Mouse (Mus musculus): ENCODE results near the gene Kng1. TPM values are rescaled to one million over a fixed set of nuclear protein-coding genes. Genes with fewer than 3 reads are reported as not detected.

Gene Kng1
- polyA plus RNA-seq, 1 experiment = 0.17 TPM

DNA sequence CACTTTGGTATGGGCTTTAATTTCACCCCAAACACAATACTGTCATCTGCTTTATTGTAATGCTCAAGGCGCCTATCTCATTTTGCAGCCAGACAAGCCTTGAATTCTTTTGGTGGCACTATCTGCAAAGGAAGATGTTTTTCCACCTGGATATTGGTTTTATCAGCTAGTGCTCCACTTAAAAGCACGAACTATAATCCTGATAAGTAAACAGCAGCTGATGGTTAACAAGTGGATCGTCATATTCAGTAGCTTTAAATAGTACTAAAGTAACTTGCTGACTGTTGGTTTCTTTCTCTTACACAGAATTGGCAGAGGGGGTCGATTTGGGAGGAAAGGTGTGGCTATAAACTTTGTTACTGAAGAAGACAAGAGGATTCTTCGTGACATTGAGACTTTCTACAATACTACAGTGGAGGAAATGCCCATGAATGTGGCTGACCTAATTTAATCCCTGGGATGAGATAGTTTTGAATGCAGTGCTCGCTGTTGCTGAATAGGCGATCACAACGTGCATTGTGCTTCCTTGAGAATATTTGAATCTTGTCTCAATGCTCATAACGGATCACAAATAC, 55.3 kb downstream of the Kng1 start:
- Histone ChIP-seq H3K27me3 (replicated peaks) (no peaks in the 10 kb centered on the region), H3K4me1 (peaks cover 20% of the 10 kb centered on the region), H3K36me3 (replicated peaks; ENCODE audit: low read length) (peaks cover 81% of the 10 kb centered on the region), H3K4me3 (replicated peaks) (no peak overlapping the region), H3K9me3 (no peaks in the 10 kb centered on the region)
- TF ChIP-seq FLI1 (IDR thresholded peaks at IDR 0.05; ENCODE audit: low read length) (no peak), GATA1 (IDR thresholded peaks at IDR 0.05; ENCODE audit: borderline replicate concordance, low read length) (no peak)

DNA sequence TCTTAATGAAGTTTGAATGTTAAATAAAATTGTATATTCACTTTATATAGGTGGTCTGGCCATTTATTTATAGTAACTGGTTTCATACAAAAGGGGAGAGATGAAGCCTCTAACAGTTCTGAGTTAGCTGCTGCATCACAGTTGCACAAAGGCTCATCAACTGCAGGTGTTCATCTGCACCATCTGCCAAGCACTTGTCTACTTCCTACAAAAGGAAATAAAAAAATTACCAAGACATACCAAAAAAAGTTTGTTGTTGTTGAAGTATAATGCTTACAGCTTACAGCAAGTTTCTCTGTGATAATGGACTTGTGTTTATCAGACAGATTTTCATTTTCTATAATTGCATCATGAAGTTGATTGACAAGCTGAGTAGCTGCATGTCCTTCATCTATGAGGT, 56.2 kb downstream of the Kng1 start:
- H3K9me3 ChIP-seq = no peaks in the 10 kb centered on the region
- peaks cover 84% of the 10 kb centered on the region for H3K36me3 ChIP-seq (replicated peaks; ENCODE audit: low read length)
- H3K27me3 ChIP-seq (replicated peaks) = no peaks in the 10 kb centered on the region
- TF ChIP-seq FLI1 (IDR thresholded peaks at IDR 0.05; ENCODE audit: low read length) (no peak), GATA1 (IDR thresholded peaks at IDR 0.05; ENCODE audit: borderline replicate concordance, low read length) (no peak)
- no peak overlapping the region for H3K4me3 ChIP-seq (replicated peaks)
- H3K4me1 ChIP-seq = peaks cover 19% of the 10 kb centered on the region

DNA sequence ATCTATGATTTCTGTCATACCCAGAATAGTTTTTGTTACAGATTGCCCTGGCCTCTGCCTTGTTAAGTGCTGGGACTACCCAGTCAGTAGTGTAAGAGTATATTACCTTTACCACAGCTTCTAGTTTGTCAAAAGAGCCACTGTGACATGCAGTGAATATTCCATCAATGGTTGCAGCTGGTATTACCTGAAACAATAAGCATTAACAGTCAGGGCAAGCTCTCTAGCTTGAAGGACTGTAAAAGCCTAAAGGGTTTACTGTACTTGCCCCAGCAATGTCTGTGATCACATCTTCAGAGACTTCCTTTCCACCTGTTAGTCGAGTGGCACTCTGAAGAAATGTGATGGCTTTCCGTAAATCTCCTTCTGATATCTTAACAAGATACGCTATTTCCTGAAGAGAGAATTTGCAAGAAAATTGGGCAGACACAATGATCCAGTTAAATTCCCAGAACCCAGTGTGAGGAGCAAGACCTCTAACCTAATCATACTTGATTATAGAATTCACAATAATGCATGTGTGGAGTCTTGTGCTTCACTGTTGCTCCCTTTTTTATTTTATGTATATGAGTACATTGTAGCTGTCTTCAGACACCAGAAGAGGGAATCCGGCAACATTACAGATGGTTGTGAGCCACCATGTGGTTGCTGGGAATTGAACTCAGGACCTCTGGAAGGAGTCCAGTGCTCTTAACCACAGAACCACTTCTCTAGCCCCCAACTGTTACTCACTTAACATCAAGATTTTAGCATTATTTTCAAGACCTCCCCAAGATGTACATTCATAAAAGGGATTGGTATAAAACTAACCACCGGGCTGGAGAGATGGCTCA, 56.9 kb downstream of the Kng1 start:
- no peaks in the 10 kb centered on the region for H3K27me3 ChIP-seq (replicated peaks)
- peaks cover 84% of the 10 kb centered on the region for H3K36me3 ChIP-seq (replicated peaks; ENCODE audit: low read length)
- no peak for TF ChIP-seq FLI1 (IDR thresholded peaks at IDR 0.05; ENCODE audit: low read length)
- TF ChIP-seq GATA1 (IDR thresholded peaks at IDR 0.05; ENCODE audit: borderline replicate concordance, low read length) = no peak
- no peak overlapping the region for H3K4me3 ChIP-seq (replicated peaks)
- H3K9me3 ChIP-seq = no peaks in the 10 kb centered on the region
- H3K4me1 ChIP-seq = peaks cover 13% of the 10 kb centered on the region

DNA sequence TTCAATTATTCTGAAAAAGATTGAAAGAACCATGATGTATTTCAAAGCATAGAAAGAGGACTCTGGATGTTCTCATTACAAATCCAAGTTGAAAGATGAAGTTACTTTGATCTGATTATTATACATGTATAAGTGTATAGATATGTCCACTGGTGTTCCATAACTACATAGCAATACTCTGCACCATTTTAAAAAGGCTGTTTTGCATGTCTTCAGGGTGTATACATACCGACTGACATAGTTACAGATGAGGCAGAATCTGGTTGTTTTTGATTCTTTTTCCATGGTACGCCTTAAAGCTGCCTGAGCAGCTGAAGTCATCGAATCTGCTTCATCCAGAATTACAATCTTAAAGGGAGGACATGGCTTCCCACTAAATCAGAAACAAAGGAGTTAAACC, 57.8 kb downstream of the Kng1 start:
- peaks cover 5% of the 10 kb centered on the region; the same call in 1 of the 2 replicates for H3K4me1 ChIP-seq
- TF ChIP-seq GATA1 (IDR thresholded peaks at IDR 0.05; ENCODE audit: borderline replicate concordance, low read length) (no peak), FLI1 (IDR thresholded peaks at IDR 0.05; ENCODE audit: low read length) (no peak)
- H3K4me3 ChIP-seq (replicated peaks) = no peak overlapping the region
- peaks cover 84% of the 10 kb centered on the region for H3K36me3 ChIP-seq (replicated peaks; ENCODE audit: low read length)
- H3K27me3 ChIP-seq (replicated peaks) = no peaks in the 10 kb centered on the region
- no peaks in the 10 kb centered on the region for H3K9me3 ChIP-seq

DNA sequence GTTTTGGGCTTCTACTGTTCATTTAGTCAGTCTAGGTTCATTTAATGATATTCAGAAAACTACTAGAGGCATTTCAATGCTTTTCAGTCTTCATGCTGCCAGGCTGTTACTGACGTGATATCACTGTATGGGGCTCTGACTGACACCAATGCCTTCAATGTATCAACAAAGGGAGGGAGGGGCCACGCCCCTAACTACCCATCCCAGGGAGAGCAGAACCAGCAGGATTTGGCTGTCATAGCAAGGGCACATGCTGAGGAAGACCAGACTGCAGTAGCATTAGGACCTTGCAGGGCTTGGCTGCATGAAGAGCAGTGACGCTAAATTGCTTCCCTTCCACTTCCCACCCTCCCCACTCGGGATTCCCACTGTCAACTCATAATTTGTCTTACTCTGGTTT, 59.5 kb downstream of the Kng1 start:
- TF ChIP-seq FLI1 (IDR thresholded peaks at IDR 0.05; ENCODE audit: low read length) (no peak), GATA1 (IDR thresholded peaks at IDR 0.05; ENCODE audit: borderline replicate concordance, low read length) (no peak)
- Histone ChIP-seq H3K27me3 (replicated peaks) (no peaks in the 10 kb centered on the region), H3K4me3 (replicated peaks) (no peak overlapping the region), H3K4me1 (no peaks in the 10 kb centered on the region), H3K9me3 (no peaks in the 10 kb centered on the region), H3K36me3 (replicated peaks; ENCODE audit: low read length) (peaks cover 86% of the 10 kb centered on the region)

DNA sequence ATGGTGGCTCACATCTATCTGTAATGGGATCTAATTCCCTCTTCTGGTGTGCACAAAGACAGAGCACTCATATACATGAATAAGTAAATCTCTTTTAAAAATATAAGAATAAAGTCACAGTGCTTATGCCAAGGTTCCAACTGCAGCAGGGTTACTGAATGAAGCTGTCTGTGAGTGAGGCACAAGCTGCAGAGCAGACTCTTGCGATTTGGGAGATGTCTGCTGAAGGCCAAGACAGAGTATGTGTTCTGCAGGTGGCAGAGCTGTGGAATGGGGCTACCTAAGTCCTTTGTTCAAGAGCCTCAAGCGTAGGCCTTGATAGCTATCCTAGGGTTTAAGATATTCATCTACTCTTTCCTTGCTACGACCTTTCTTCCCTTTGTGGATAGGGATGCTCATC, 64.8 kb downstream of the Kng1 start:
- H3K9me3 ChIP-seq = no peaks in the 10 kb centered on the region
- H3K4me3 ChIP-seq (replicated peaks) = no peak overlapping the region
- no peaks in the 10 kb centered on the region for H3K27me3 ChIP-seq (replicated peaks)
- peaks cover 14% of the 10 kb centered on the region for H3K4me1 ChIP-seq
- peaks cover 69% of the 10 kb centered on the region for H3K36me3 ChIP-seq (replicated peaks; ENCODE audit: low read length)
- TF ChIP-seq GATA1 (IDR thresholded peaks at IDR 0.05; ENCODE audit: borderline replicate concordance, low read length) (no peak), FLI1 (IDR thresholded peaks at IDR 0.05; ENCODE audit: low read length) (no peak)

DNA sequence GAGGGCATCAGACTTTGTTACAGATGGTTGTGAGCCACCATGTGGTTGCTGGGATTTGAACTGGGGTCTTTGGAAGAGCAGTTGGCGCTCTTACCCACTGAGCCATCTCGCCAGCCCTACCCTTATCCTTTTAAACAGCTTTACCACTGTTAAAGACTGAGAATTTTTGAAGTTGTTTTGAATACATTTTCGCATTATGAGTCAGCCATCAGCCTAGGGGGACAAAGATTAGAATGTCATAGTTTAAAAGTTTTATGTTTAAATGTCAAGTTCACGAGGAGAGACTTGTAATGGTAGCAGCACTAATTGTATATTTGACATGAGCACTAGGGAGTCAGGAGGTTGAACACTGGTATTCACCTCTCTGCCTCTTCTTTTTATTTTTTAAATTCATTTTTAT, 65.4 kb downstream of the Kng1 start:
- Histone ChIP-seq H3K4me3 (replicated peaks) (no peak overlapping the region), H3K4me1 (peaks cover 14% of the 10 kb centered on the region), H3K36me3 (replicated peaks; ENCODE audit: low read length) (peaks cover 62% of the 10 kb centered on the region), H3K9me3 (no peaks in the 10 kb centered on the region), H3K27me3 (replicated peaks) (no peaks in the 10 kb centered on the region)
- no peak for TF ChIP-seq FLI1 (IDR thresholded peaks at IDR 0.05; ENCODE audit: low read length)
- no peak for TF ChIP-seq GATA1 (IDR thresholded peaks at IDR 0.05; ENCODE audit: borderline replicate concordance, low read length)

DNA sequence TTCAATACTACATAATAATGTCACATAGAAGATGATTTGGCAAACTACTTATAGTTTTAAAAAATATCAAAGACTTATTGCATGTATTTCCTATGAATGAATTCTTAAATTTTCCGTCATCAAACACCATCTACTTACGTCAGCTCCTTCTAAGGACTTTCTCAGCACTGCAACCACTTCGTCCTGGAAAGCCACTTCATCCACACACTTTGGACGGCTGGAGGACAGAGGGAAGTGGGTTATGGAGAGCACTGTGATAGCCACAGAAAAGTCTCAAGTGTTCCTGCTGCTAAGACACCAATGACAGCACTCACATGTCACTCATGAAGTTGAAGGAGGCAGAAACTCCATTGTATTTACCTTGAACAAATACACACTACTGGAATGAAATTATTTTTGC, 66.7 kb downstream of the Kng1 start:
- H3K36me3 ChIP-seq (replicated peaks; ENCODE audit: low read length) = peaks cover 52% of the 10 kb centered on the region
- TF ChIP-seq FLI1 (IDR thresholded peaks at IDR 0.05; ENCODE audit: low read length) (no peak), GATA1 (IDR thresholded peaks at IDR 0.05; ENCODE audit: borderline replicate concordance, low read length) (no peak)

DNA sequence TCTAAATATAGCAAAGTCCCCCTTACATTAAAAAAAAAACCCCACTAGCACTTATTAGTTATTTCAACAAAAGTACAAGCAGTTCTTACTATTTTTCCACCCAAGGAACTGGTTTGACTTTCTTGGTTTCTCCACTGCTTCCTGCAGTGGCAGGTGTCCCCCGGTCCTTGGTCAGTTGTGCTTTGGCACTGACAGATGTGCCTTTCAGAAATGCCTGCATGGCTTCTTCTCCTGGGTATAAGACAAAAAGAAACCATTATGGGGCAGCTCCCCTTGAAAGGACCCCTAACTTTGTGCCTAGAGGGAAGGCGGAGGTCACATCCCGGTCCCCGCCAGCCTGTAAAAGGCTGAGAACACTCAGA, 69.6 kb downstream of the Kng1 start:
- Histone ChIP-seq H3K4me1 (peaks cover 36% of the 10 kb centered on the region), H3K27me3 (replicated peaks) (no peaks in the 10 kb centered on the region), H3K4me3 (replicated peaks) (peak overlapping the region; percentile 96), H3K9me3 (no peaks in the 10 kb centered on the region), H3K36me3 (replicated peaks; ENCODE audit: low read length) (peaks cover 25% of the 10 kb centered on the region)
- no peak for TF ChIP-seq GATA1 (IDR thresholded peaks at IDR 0.05; ENCODE audit: borderline replicate concordance, low read length)
- no peak for TF ChIP-seq FLI1 (IDR thresholded peaks at IDR 0.05; ENCODE audit: low read length)

More for the DNA sequence above, 66.7 kb downstream of the Kng1 start:
- Histone ChIP-seq H3K9me3 (no peaks in the 10 kb centered on the region), H3K27me3 (replicated peaks) (no peaks in the 10 kb centered on the region), H3K4me3 (replicated peaks) (no peak overlapping the region), H3K4me1 (peaks cover 25% of the 10 kb centered on the region)

DNA sequence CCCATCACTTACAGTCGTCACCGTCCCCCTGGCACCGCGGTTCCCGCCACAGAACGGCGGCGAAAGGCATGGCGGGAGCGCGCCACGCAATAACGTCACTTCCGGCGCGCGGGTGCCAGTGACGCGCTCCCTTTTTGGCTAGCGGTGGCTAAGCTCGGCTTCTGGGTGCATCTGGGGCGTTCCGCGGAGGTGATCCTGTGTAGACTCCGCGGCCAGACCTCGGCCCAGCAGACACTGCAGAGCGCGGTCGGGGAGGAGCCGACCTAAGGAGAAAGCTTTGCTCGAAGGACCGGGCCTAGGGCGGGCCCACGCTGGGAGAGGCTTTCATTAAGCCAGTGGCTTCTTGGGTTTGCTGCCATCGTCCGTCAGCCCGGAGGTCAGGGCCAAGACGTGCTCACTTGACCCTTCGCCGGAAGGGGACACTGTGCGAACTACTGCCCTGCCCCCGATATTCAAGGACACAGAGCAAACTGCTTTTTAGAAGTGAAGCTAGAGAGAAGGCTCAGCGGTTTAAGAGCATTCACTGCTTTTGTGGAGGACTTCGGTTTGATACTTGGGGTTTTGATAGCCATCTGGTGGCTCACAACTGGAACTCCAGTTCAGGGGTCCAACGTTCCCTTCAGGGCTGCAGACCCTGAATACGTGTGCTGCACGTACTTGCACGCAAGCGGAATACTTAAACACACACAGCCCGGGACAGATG, 70.2 kb downstream of the Kng1 start, which contains the start of gene Rfc4:
Gene Rfc4, minus strand, starts transcription at position 65 of the 703 bp plus-strand sequence.
- peak within 1 kb of the TSS; percentile 96 for H3K4me3 ChIP-seq (replicated peaks)
- H3K36me3 ChIP-seq (replicated peaks; ENCODE audit: low read length) = peaks cover 21% of the 10 kb centered on the region
- peaks cover 36% of the 10 kb centered on the region for H3K4me1 ChIP-seq
- H3K9me3 ChIP-seq = no peaks in the 10 kb centered on the region
- no peaks in the 10 kb centered on the region for H3K27me3 ChIP-seq (replicated peaks)
- TF ChIP-seq GATA1 (IDR thresholded peaks at IDR 0.05; ENCODE audit: borderline replicate concordance, low read length) (no peak), FLI1 (IDR thresholded peaks at IDR 0.05; ENCODE audit: low read length) (peak; percentile 98; the same call in 1 of the 2 replicates)
